Mouse (Mus musculus): ENCODE data around the gene Zfp36l2.

DNA sequence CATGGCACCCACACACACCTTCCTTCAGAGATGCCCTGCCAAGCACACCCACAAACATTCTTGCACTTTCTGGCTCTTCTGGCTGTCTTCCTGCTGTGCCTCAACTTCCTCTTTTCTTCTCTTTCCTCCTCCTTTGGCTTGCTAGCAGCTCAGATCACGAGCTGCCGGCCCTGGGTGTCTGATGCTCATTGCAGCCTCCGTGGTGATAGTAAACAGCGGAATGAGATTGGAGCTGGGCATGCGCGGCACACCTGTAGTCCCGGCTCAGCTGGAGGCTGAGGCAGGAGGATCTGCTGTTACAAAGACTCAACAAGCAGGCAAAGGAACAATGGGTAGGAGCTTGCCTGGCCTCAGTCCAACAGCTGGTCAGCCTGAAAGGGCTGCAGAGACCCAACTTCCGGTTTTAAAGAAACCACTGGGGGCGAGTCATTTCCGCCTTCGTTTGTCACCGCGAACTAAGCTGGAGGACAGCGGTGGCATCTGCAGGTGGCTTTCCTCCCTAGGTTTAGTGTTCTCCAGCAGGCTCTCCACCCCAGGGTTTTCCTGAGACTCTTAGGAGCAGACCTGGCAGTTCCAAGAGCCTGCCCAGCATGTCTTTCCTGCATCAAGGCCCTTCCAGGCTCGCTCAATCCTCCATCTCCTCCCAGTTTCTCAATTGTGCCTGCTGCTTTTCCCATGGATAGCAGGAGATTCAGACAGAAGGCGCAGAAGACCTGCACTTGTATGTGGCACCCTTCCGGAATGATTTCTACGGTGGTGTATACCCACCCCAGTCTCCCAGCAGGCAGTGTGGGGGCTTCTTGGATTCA is 6.0 kb downstream of the Zfp36l2 start:
- TF ChIP-seq CTCF (IDR thresholded peaks at IDR 0.05 in 2 of 3, conservative IDR thresholded peaks at IDR 0.05 in 1 of 3; ENCODE audit: control insufficient read depth in 1 of 3, insufficient read depth in 1 of 3, low read depth in 2 of 3, low read length in 3 of 3, poor library complexity in 1 of 3, severe bottlenecking in 1 of 3) (no peak), CHD2 (IDR thresholded peaks at IDR 0.05; ENCODE audit: low read length) (no peak), ELF1 (IDR thresholded peaks at IDR 0.05; ENCODE audit: low read depth, low read length) (no peak), MYB (IDR thresholded peaks at IDR 0.05; ENCODE audit: low read depth, low read length) (no peak), USF1 (IDR thresholded peaks at IDR 0.05; ENCODE audit: low read depth, low read length) (no peak), ZNF384 (IDR thresholded peaks at IDR 0.05; ENCODE audit: low read depth, low read length) (no peak), MAX (IDR thresholded peaks at IDR 0.05; ENCODE audit: low read length) (no peak)
